Mouse (Mus musculus) cerebellum, adult 8-10 months (tissue): ENCODE measurements around the gene Ndc80.
A peak's percentile ranks its signal among the peaks of the same experiment; 100 is the strongest.
"Not testable (repeated sequence)": the region's sequence is repeated elsewhere in the genome, so short reads cannot be mapped to it uniquely, and the experiment has no call there.

Source experiments
- DNase-seq: peaks from one replicate; pipeline ENCODE4 v3.0.0; 2022

Ndc80 gene

DNA sequence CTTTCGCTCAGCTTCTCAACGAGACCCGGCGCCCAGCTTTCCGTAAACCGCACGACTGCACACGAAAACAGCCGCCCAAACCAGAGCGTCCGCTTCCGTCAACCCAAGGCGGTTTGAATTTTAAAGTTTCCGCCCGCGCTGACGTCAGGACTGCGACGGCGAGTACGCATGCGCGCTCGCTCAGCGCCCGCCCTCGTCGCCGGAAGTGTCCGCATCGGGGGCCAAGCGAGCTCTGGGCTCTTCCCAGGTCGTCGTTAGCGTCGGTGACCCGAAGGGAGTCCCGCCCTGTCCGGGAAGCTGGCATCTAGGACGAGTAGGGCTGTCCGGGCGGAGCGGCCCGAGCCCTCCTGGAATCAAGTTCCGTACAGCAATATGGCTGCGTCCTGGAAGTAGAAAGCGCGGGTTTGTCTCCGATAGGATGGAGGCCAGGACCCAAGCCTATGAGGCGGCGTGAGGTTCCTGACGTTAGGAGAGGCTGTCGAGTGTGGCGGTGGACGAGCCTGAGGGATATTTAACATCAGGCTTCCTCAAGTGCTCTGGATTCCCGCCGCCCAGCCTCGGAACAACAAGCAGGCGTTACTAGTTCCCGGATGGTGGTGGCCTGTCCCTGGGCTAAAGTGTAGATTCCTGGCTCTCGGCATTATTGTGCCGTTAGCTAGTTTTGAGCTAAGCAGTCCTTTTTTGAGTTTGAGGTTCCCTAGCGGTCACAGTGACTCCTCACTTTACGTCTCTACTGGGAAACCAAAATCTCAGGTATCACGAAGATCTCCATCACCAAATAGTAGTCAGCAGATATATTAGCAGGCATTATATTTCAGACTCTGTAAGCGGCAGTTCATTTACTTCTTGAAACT lies at the start of gene Ndc80:
TSS of gene Ndc80 (minus strand) at position 147 of the 854 bp plus-strand sequence.
- DNase-seq: peak; percentile 92

DNA sequence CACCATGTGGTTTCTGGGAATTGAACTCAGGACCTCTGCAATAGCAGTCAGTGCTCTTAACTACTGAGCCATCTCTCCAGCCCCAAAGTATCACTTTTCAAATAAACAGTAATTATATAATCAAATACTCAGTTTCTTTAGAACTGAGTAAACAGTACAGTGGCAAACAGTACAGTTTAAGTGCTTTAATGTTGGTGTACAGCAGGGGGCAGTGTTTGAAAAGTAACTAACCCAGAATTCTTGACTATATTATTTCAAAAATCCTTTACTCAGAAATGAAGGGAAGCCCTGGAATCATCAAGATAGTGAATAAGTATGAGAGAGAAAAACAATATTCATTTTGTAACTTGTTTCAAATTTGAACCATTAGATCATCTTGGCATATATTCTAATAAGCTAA lies 35.0 kb upstream of the Ndc80 start:
- peak; percentile 28 for DNase-seq

DNA sequence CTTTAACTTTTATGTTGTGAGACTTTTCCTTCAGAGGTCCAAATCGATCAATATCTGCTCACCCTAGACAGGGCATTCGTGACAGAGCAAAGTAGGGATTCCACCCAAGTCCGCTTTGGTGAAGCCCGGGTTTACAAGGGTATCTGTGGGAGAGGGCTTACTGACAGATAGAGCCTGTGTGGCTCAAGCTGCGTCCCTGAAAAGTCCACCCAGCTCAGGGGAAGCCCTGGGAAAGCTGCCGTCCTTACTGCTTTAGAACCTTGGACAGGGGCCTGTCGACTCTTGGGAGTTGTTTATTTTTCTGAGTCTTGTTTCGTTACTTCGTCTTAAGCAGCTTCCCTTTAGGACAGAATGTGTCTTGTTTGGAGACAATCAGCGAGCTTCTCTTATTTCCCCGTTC lies 26.2 kb upstream of the Ndc80 start:
- peak; percentile 8 for DNase-seq

DNA sequence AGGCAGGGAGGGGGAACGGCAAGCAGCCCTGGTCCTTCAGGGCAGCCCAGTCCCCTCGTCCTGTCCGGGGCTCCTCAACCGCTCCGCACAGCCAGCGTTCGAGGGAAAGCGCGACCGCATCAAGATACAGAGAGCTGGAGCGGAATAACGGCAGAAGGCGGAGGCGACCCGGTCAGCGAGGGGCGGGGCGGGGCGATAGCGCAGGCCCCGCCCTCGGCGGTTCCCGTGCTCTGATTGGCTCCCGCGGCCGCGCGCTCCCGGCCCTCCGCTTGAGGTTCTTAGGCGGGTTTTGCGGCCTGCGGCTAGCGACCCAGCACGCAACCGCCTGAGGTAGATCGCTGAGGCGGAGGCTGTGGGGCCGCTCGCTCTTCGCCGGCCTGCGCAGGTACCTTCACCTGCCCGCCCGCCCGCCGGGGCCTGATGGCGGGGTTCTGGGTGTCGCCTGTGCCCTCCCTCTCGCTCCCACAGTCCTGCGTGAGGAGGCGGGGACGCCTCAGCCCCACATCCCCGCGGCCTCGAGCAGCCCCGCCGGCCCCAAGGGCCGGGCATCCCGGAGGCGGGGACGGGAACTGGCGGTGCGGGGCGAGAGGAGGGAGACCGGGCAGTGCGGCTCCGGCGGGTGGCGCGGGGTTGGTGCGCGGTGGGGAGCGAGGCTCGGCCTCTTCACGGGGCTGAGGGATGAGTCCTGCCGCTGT lies 25.2 kb upstream of the Ndc80 start, which contains the start of gene Spdya:
TSS of gene Spdya (plus strand) at position 305 of the 695 bp plus-strand sequence.
- peak; percentile 87 for DNase-seq

DNA sequence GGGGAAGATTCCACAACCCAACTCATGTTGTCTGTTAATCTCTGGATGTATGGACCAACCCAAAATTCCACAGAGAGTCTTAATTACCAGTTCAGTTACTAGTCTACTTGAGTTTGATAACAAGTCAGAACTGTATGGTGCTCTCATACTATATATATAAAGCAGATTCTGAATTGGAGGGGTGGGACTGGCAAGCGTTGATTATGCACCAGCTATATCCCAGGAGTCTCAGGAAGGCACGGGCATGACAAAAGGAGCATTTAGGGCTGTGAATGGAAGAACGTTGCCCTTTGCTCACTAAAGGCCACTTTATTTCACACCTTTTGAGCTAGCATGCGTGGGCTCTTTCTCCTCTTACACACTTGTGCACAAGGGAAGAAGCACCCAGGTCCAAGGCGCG lies 24.7 kb upstream of the Ndc80 start:
- DNase-seq: no peak

DNA sequence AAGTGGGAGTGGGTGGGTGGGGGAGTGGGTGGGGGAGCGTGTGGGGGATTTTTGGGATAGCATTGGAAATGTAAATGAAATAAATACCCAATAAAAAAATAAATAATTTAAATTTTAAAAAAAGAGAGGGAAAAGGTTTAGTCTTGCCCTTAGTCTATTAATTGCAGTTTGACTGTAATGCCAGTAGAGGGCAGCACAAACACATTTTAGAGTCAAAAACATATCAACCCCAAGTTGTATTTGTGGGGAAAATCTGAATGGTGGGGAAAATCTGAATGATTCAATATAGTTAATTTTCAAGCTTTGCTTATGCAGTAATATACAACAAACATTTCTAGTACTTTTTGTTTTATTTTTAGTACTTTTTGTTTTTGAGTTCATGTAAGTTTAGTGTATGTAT lies 21.9 kb upstream of the Ndc80 start:
- peak; percentile 29 for DNase-seq

DNA sequence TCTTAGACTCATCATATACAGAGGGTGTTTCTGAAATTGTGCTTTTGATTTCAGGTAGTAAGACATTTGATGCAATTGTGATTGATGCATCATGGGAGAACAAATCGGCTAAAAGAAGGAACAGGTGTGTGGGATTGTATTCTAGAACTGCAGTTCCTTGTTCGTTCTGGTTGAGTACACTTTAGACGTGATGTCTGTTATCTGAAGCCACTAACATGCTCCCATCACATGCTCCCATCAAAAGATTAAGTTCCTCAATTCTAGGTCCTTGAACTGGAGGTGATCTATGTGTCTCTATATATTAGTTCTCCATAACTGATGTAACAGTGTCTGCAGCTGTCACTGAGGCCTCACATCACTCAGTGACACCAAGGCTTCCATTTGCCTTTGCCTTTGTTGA lies 10.5 kb upstream of the Ndc80 start:
- DNase-seq: no peak

DNA sequence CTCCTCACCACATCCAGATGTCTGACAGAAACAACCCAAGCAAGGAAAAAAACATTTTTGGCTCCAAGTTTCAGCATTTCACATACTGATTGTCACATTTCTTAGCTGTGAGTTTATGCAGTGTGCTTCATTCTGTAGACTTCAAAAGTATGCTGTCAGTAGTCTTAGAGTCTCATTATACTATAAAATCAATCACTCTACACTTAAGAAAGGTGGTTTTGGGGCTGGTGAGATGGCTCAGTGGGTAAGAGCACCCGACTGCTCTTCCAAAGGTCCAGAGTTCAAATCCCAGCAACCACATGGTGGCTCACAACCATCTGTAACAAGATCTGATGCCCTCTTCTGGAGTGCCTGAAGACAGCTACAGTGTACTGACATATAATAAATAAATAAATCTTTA lies 8.9 kb upstream of the Ndc80 start:
- not testable (repeated sequence) for DNase-seq

DNA sequence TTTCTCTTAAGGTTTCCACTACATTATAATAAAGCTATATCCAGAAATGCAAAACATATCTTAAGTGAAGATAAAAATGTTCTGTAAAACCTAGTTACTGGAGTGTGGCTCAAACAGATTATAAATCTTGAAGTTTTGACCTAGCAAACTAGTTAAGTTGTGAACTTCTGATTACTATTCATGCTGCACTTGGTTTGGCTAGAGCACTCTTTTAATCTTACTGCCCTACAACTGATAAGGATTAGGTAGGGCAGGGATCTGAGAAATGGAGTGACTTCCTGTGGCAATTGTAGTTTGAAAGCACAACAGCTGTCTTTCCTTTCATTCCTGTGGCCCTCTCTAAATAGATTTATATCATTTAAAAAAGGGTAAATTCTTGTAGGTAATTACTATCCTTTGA lies 1.4 kb upstream of the Ndc80 start:
- DNase-seq: no peak

DNA sequence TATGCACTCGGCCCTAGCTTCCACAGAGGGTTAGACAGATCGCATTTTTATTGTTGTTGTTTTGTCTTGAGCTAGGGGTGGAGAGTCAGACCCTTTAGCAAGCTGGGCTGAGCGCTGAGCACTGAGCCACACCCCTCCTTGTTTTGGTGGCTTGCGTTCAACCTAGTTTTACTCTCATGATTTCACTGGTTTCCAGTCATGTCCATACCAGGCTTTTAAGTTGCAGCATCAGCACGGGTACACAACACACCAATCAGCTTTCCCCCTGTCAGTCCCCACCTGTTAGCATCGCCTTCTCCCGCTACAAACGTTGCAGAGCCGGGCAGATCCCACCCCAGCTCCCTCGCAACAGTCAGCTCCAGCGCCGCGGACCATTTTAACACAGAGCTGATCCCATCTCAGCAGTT lies 352 bp downstream of the Ndc80 start:
- DNase-seq: no peak

DNA sequence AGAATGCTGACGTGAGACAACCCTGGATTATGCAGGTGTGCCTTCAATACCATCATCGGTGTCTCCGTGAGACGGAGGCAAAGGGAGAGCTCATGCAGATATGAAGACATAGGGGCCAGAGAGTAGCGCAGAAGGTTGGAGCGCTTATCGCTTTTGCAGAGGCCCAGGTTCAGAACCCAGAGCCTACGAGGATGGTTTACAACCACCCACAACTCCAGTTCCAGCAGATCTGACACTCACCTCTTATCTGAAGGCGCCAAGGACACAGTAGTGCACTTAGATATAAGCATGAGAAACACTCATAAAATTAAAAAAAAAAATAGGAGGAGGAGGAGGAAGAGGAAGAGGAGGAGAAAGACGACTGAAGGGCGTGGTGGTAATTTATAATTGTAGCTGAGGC lies 16.4 kb downstream of the Ndc80 start:
- DNase-seq: no peak

DNA sequence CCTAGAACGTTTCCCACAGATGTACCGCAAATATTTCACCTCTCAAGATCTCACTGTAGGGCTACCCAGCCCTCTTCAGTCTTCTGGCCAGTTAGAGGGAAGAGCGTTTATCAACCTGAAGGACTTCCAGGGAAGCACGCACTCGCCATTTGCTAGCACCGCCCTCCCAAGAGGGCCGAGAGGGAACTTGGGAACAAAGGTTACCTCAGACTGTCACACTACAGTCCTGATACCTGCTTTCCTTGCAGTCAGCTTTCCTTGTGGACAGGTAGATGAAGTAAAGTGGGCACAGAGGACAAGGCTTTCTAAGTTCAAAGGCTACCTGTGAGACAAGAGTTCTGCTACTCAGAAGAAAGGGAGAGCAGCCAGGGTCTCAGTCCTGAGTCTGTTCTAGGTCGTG lies 19.8 kb downstream of the Ndc80 start:
- no peak for DNase-seq

DNA sequence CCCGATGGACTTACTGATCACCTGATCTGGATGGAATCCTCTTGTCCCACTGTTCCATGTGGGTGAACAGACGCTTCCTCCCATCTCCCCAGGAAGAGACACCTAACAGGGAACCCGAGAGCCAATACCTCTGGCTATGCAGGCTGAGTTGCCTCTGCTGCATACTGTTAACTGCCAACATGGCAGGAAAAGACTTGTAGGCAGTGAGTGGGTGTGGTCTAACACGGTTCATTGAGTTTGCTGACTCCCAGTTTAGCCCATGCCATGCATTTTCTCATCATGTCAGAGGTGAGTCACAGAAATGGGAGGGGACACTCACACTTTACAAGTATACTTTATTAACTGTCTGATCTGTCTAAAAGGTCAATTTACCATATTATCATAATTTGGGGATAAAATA lies 30.9 kb downstream of the Ndc80 start:
- no peak for DNase-seq

DNA sequence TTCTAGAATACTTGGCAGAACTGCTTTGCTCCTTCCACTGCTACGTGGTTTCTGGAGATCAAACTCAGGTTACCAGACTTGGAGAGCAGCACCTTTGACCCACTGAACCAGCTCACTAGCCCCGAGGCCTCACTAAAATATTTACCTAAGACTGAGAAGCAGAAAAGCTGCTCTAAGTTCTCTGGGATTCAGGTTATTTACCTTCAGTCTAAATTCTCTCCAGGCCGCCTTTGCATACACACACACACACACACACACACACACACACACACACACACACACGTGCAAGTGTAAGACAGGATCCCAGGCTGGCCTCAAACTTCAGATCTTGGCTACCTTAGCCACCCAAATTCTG lies 35.3 kb downstream of the Ndc80 start:
- DNase-seq: no peak

DNA sequence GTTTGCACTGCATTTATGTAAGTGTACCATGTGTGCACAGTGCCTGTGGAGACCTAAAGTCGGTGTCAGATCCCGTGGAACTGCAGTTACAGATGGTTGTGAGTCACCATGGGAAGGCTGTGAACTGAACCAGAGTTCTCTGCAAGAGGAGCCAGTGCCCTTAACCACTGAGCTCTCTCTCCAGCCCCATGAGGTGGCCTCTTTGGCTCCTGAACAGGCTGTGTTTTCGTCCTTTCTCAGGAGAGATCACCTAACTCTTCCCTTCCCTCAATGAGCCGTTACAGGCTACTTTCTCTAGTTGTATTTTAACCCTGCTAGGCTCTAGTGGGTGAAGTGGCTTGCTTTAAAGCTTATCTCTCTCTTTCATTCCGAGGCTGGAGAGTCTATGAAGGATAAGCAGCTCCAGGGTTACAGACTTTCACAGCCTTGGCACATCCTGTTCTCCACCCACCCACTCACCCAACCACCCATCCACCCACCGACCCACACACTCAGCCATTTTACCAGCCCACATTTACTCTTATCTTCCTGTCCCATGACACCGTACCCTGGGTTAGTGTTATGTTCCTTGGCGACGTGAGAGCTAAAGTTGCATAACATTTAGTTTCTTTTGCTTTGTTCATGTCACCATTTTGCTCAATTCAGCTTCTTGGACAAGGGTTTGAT lies 35.9 kb downstream of the Ndc80 start:
- DNase-seq: no peak

DNA sequence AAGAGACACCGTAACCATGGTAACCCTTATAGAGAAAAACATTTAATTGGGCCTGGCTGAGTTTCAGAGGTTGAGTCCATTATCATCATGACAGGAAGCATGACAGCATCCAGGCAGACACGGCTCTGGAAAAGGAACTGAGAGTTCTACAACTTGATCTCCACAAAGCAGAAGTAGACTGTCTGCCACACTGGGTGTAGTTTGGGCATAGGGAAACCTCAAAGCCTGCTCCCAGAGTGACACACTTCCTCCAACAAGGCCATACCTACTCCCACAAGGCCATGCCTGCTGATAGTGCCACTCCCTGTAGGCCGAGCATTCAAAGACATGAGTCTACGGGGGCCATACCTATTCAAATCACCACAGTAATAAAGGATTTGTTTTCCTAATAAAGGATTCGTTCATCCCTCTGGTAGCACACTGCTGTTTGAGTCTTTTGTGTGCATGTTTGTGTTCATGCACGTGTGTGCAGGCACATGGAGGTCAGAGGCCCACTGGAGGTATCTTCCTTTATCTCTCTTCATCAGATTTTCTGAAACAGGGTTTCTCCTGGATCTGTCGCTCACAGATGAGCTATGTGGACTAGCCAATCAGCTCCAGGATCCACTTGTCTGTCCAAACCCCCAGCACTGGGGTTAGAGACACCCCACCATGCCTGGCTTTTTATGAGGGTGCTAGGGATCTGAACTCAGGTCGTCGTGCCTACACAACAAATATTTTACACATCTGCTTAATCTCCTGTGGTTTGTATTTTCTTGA lies 36.8 kb downstream of the Ndc80 start:
- no peak for DNase-seq

DNA sequence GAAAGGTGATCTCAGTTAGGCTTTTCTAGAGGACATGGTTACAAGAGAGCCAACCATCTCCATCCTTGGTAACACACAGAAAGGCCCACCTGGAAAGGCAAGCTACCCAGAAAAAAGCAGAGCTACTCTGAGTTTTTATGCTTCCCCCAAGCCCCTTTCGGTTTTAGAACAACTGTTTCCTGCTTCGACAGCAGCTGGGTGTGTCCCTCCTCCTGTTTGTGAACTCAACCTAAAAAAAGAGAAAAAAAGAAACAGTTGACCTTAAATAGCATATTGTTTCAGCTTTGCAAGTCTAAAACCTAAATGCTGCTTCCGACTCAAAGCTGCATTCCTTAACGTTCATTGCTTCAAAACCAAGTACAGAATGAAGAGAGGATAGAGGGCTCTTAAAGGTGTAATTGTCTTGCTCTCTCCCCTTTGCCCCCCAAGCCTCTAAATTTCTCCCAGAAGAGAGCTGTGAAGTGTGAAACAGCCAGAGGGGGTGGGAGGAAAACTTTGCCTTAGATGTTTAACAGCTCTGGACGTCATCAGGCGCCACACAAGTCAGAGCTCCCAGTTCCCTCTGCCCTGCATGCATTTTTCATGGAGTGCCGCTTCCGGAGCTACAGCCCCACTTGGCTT lies 40.3 kb downstream of the Ndc80 start:
- DNase-seq: no peak

DNA sequence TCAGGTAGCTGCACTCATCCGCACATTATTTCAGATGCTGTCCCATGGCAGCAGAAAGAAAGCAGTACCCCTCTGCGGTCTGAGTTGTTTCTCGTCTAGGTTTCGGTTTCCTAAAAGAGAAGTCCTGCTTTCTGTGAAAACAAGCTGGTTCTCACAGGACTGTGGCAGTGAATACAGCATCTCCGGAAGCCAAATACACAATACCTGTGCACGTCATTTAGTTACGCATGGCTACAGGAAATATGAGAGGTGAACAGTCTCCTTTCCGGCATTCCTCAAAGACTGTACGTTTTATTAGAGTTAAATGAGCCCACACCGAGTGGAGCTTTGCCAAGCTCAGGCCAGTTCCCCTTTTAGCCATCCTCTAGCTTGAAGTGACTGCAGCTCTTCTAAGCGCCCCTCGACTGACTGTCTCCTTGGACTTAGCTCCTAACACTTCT lies 40.8 kb downstream of the Ndc80 start:
- no peak for DNase-seq

DNA sequence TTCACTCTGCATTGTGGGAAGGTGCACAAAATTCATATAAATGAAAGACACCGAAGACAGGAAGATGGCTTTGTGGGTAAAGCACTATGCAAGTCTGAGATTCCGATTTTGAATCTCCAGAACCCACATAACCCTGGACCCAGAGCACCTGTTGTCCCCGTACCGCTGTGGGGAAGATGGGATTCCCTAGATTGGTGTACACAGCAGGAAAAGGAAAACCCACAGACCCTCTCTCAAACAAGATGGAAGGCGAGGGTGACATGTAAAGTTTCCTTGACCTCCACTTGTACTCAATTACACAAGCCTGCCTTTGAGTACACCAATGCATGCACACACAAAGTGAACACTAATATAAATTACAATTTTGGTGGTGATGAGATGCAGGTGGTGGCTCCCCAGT lies 41.9 kb downstream of the Ndc80 start:
- DNase-seq: no peak

DNA sequence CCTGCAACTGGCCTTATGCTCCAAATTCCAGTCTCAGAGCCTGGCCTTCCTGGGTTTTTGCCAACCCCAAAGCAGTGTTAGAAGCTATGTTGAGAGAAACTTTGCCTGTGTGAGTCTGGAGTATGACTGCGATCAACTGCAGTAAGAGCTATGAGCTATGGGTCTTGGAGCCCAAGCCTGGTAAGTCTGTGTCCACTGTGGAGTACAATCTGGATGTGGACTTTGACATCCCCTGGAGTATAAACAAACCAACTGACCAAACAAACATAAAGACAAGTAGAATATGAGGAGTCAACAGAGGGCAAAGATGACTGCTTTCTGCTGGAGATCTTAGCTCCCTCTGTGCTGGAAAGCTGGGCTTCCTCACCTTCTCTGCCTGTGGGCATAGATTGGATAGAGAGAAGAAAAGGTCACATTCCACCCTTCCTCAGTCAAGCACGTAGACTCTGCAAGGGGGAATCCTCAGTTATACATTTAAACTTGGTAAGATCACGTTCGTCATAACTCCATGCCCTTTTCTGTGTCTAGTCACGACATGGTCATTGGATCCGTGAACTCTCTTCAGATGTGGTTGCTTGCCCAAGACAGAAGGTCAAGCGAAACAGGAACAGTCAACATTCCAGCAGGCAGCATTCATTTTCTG lies 43.1 kb downstream of the Ndc80 start:
- DNase-seq: no peak

DNA sequence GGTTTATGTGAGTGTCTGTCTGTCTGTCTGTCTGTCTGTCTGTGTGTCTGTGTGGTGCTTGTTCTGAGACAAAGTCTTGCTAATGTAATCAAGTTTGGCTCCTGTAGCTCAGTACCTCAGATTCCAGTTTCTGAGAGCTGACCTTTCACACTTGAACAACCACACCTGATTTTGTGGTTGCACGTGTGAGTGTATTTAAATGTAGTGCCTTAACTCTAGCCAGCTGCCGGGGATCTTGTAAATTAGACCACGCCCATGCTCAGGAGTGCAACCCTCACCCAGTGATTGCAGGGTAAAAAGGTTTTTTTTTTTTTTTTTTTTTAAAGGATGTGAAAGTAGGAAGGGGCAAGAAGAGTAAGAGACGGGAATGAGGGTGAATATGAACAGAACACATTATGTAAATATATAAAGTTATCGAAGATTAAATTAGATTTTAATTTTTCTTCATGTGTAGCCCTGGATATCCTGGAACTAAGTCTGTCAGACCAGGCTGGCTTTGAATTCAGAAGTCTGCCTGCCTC lies 47.2 kb downstream of the Ndc80 start:
- no peak for DNase-seq

DNA sequence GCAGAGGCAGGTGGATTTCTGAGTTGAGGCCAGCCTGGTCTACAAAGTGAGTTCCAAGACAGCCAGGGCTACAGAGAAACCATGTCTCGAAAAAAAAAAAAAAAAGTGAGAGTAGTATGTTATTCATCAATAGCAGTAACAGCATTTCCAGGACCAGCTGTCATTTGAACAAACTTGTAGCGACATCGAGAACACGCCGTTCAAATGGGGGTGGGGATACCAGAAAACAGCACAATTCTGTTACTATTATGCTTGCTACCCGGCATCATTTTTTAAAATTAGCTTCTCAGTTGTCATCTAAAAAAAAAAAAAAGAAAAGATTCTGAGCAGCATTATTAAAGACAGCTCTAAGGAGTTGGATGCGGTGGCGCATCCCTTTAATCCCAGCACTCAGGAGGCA lies 49.2 kb downstream of the Ndc80 start:
- no peak for DNase-seq
